Mouse (Mus musculus) embryonic facial prominence, embryonic 12.5 days (tissue): ENCODE measurements around the gene Rnf227. TPM values are rescaled to one million over a fixed set of nuclear protein-coding genes. Genes with fewer than 3 reads are reported as not detected.
"Not testable (repeated sequence)": the region's sequence is repeated elsewhere in the genome, so short reads cannot be mapped to it uniquely, and the experiment has no call there.

Experiments
- ATAC-seq: fragments of 200-750 bp; cut with Nextera tagmentation; 2 replicates; pipeline ENCODE4 v1.8.0; 2017; ENCODE audit not compliant: insufficient number of reproducible peaks, insufficient read depth, low FRiP score, low TSS enrichment
- H3K27ac ChIP-seq: fragments of 300-500 bp; sonication (generic); 2 replicates; pipeline ENCODE4 v1.5.1; 2016; ENCODE audit warnings: mild to moderate bottlenecking
- H3K27me3 ChIP-seq: fragments of 300-500 bp; sonication (generic); 2 replicates; pipeline ENCODE4 v1.6.1; 2016; ENCODE audit warnings: mild to moderate bottlenecking, moderate library complexity
- H3K36me3 ChIP-seq: fragments of 300-500 bp; sonication (generic); 2 replicates; pipeline ENCODE4 v1.6.1; 2016; ENCODE audit warnings: mild to moderate bottlenecking
- H3K4me1 ChIP-seq: fragments of 300-500 bp; sonication (generic); 2 replicates; pipeline ENCODE4 v1.6.1; 2016
- H3K4me2 ChIP-seq: fragments of 300-500 bp; sonication (generic); replicated peaks from 2 replicates; pipeline ENCODE4 v1.6.1; 2016; ENCODE audit warnings: mild to moderate bottlenecking, moderate library complexity
- H3K4me3 ChIP-seq: fragments of 300-500 bp; sonication (generic); 2 replicates; pipeline ENCODE4 v1.5.1; 2016; ENCODE audit warnings: mild to moderate bottlenecking
- H3K9ac ChIP-seq: fragments of 300-500 bp; sonication (generic); 2 replicates; pipeline ENCODE4 v1.6.1; 2016; ENCODE audit warnings: mild to moderate bottlenecking, moderate library complexity
- H3K9me3 ChIP-seq: fragments of 300-500 bp; sonication (generic); 2 replicates; pipeline ENCODE4 v1.6.1; 2016; ENCODE audit warnings: mild to moderate bottlenecking, moderate library complexity
- WGBS: fragments of 180-500 bp; shearing (Covaris S2); methylation state at CpG from one replicate; pipeline ENCODE4 v1.1.7; 2016; 5-methylcytosine and 5-hydroxymethylcytosine counted together
- polyA plus RNA-seq: library from polyadenylated mRNA; unstranded; fragments of >200 nt; fragmentation: Nextera tagmentation; extraction: Ambion mirVana; gene quantifications from 2 replicates; pipeline ENCODE4 v1.2.1, GENCODE M21; 2016

The Rnf227 gene
- polyA plus RNA-seq, result 24.1 and 25.0 TPM in 2 replicates

DNA sequence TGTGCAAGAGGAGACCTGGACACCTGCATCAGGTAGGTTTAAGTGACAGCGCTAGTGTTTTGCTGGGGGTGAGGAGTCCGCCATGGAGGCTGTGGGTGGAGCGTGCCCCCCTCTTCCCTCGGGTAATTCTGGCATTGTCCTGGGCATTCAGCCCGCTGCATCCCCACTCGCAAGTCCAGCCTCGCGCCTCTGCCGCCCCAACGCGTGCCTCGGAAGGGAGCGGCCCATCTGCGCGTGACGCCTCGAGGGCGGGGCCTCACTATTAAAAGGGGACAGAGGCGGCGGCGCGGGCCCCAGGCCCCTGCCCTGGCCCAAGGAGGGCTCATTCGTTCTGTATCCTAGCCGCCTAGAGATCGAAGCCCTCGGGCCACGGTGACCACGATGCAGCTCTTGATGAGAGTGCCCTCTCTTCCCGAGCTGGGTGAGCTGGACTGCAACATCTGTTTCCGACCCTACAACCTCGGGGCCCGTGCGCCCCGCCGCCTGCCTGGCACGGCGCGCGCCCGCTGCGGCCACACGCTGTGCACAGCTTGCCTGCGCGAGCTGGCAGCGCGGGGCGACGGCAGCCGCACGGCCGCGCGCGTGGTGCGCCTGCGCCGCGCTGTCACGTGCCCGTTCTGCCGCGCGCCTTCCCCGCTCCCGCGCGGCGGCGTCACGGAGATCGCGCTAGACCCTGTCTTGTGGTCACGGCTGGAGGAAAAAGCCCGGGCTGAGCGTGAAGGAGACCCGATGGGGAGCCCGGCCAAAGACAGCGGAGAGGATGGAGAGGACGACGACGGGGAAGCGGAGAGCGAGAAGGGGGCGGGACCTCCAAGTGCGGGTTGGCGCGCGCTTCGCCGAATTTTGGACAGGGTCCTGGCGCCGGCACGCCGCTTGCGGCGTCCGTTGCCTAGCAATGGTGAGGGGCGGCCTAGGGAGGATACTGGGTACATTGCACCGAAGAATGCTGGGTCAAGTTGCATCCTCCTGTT, at the start of gene Rnf227:
Gene Rnf227, plus strand, starts transcription at position 301 of the 971 bp plus-strand sequence.
- H3K9me3 ChIP-seq, result peaks cover 6% of the 10 kb centered on the region
- peak within 1 kb of the TSS; percentile 89 for H3K27ac ChIP-seq
- H3K36me3 ChIP-seq, result peaks cover 25% of the 10 kb centered on the region
- WGBS, result 2% methylated on average over 98 of the region's 99 CpGs
- ATAC-seq, result peak; percentile 86
- H3K9ac ChIP-seq, result peak within 1 kb of the TSS; percentile 70
- peak within 1 kb of the TSS; percentile 83 for H3K4me2 ChIP-seq
- H3K27me3 ChIP-seq, result no peaks in the 10 kb centered on the region
- peak within 1 kb of the TSS; percentile 55 for H3K4me3 ChIP-seq
- peaks cover 11% of the 10 kb centered on the region for H3K4me1 ChIP-seq

DNA sequence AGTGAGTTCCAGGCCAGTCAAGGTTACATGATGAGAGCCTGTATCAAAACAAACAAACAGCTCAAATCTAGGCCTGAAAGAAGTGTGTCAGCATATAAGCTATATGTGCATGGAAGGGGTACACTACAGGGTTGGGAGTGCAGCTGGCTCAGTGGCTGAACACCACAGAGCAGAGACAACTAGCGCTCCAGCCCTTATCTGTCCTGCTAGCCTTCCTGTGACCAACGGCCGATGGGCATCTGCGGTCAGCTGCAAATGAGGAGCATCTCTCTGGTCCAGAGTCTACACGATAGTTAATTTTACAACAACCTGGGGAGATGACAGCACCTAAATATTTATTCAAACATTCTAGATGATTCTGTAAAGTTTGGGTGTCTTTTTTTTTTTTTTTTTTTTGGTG, 49.1 kb upstream of the Rnf227 start:
- Histone ChIP-seq H3K9ac (no peak overlapping the region), H3K27ac (no peak overlapping the region), H3K36me3 (no peaks in the 10 kb centered on the region), H3K27me3 (no peaks in the 10 kb centered on the region), H3K4me3 (no peak overlapping the region), H3K4me1 (no peaks in the 10 kb centered on the region), H3K4me2 (no peak overlapping the region), H3K9me3 (no peaks in the 10 kb centered on the region)
- 92% methylated on average over 5 of the region's 5 CpGs for WGBS
- no peak for ATAC-seq

DNA sequence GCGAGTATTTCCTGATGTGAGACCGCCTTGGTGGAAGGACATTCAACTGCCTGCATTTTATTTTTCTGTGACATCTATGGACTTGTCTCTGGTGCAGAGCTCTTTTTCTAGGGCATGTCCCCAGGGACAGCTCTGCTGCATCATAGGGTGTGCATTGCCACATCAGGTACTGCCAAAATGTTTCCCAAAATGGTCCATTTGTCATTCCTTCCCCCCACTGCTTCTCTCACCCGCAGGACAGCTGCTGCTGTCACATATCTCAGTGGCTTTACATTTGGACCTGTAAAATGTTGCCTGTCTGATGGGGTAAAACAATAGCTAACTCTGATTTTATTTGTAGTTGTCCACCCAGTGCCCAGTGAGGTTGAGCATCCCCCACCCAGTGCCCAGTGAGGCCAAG, 45.0 kb upstream of the Rnf227 start:
- peaks cover 20% of the 10 kb centered on the region for H3K36me3 ChIP-seq
- H3K27ac ChIP-seq, result no peak overlapping the region
- H3K4me3 ChIP-seq, result no peak overlapping the region
- H3K9me3 ChIP-seq, result no peaks in the 10 kb centered on the region
- no peaks in the 10 kb centered on the region for H3K4me1 ChIP-seq
- H3K4me2 ChIP-seq, result no peak overlapping the region
- H3K9ac ChIP-seq, result no peak overlapping the region
- ATAC-seq, result no peak
- no peaks in the 10 kb centered on the region for H3K27me3 ChIP-seq
- WGBS, result 94% methylated on average over 3 of the region's 3 CpGs

GRCm38 (mm10) chr11:69297799-69298198, 42.5 kb upstream of the Rnf227 start:
- Histone ChIP-seq H3K27ac (no peak overlapping the region), H3K4me2 (no peak overlapping the region), H3K9me3 (no peaks in the 10 kb centered on the region), H3K27me3 (no peaks in the 10 kb centered on the region), H3K4me1 (no peaks in the 10 kb centered on the region), H3K4me3 (no peak overlapping the region), H3K36me3 (peaks cover 38% of the 10 kb centered on the region), H3K9ac (no peak overlapping the region)
- no peak for ATAC-seq
- WGBS, result 87% methylated on average over 2 of the region's 2 CpGs

DNA sequence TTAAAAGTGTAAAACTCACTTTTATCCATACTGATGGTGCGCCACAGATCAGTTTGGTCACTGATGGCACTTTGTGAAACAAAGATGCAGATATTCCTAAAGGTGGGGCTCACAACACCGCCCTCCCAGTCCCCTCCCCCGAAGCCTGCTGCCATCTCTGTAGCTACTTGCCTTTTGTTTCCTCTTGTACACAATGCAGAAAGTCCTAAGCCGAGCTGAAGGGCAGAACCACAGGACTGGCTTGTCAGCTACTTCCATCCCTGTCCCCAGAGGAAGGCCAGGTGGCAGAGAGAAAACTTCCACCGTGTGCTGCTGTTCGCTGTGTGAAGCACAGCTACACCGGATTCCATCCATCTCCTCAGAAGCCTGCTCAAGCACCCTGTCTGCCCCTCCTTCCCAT, 42.0 kb upstream of the Rnf227 start:
- Histone ChIP-seq H3K9me3 (no peaks in the 10 kb centered on the region), H3K36me3 (peaks cover 42% of the 10 kb centered on the region), H3K9ac (no peak overlapping the region), H3K4me1 (no peaks in the 10 kb centered on the region), H3K4me2 (no peak overlapping the region), H3K4me3 (no peak overlapping the region), H3K27me3 (no peaks in the 10 kb centered on the region), H3K27ac (no peak overlapping the region)
- 81% methylated on average over 7 of the region's 7 CpGs for WGBS
- no peak for ATAC-seq

GRCm38 (mm10) chr11:69302817-69303216, 37.4 kb upstream of the Rnf227 start:
- Histone ChIP-seq H3K27ac (no peak overlapping the region), H3K4me3 (no peak overlapping the region), H3K27me3 (no peaks in the 10 kb centered on the region), H3K9ac (no peak overlapping the region), H3K4me2 (no peak overlapping the region), H3K4me1 (no peaks in the 10 kb centered on the region), H3K36me3 (peaks cover 83% of the 10 kb centered on the region), H3K9me3 (no peaks in the 10 kb centered on the region)
- no peak for ATAC-seq
- WGBS, result 86% methylated on average over 7 of the region's 7 CpGs

- Histone ChIP-seq H3K4me3 (no peak overlapping the region), H3K4me2 (no peak overlapping the region), H3K9ac (no peak overlapping the region), H3K4me1 (no peaks in the 10 kb centered on the region), H3K9me3 (no peaks in the 10 kb centered on the region), H3K27ac (no peak overlapping the region), H3K36me3 (peaks cover 86% of the 10 kb centered on the region), H3K27me3 (no peaks in the 10 kb centered on the region)
- WGBS, result 89% methylated on average over 9 of the region's 9 CpGs
- ATAC-seq, result no peak
These were observed 35.0 kb upstream of the Rnf227 start for GRCm38 (mm10) chr11:69305291-69305690.

- no peak overlapping the region for H3K9ac ChIP-seq
- peaks cover 91% of the 10 kb centered on the region for H3K36me3 ChIP-seq
- H3K4me3 ChIP-seq, result no peak overlapping the region
- 89% methylated on average over 2 of the region's 2 CpGs for WGBS
- H3K4me1 ChIP-seq, result no peaks in the 10 kb centered on the region
- no peaks in the 10 kb centered on the region for H3K9me3 ChIP-seq
- no peaks in the 10 kb centered on the region for H3K27me3 ChIP-seq
- ATAC-seq, result no peak
- no peak overlapping the region for H3K27ac ChIP-seq
- H3K4me2 ChIP-seq, result no peak overlapping the region
These were observed 34.2 kb upstream of the Rnf227 start for GRCm38 (mm10) chr11:69306039-69306438.

- Histone ChIP-seq H3K9me3 (no peaks in the 10 kb centered on the region), H3K4me2 (no peak overlapping the region), H3K27me3 (no peaks in the 10 kb centered on the region), H3K27ac (no peak overlapping the region), H3K4me3 (no peak overlapping the region), H3K4me1 (no peaks in the 10 kb centered on the region), H3K36me3 (peaks cover 76% of the 10 kb centered on the region), H3K9ac (no peak overlapping the region)
- WGBS, result 76% methylated on average over 7 of the region's 7 CpGs
- ATAC-seq, result no peak
These were observed 29.0 kb upstream of the Rnf227 start for GRCm38 (mm10) chr11:69311266-69311665.

DNA sequence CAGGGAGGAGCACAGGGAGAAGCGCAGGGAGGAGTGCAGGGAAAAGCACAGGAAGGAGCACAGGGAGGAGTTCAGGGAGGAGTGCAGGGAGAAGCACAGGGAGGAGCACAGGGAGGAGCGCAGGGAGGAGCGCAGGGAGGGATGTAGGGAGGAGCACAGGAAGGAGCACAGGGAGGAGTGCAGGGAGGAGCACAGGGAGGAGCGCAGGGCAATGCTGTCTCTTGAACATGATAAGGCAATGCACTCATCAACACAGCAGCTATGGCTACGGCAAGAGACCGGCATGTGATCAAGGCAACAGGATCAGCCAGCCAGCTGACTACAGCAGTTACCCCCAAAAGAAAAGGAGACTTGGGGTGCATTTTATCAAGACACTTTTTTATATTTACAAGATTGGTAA, 23.9 kb upstream of the Rnf227 start:
- H3K36me3 ChIP-seq, result peaks cover 63% of the 10 kb centered on the region
- H3K9me3 ChIP-seq, result no peaks in the 10 kb centered on the region
- no peaks in the 10 kb centered on the region for H3K4me1 ChIP-seq
- no peak overlapping the region for H3K27ac ChIP-seq
- H3K4me2 ChIP-seq, result no peak overlapping the region
- WGBS, result 98% methylated on average over 6 of the region's 6 CpGs
- no peaks in the 10 kb centered on the region for H3K27me3 ChIP-seq
- no peak for ATAC-seq
- no peak overlapping the region for H3K9ac ChIP-seq
- no peak overlapping the region for H3K4me3 ChIP-seq

DNA sequence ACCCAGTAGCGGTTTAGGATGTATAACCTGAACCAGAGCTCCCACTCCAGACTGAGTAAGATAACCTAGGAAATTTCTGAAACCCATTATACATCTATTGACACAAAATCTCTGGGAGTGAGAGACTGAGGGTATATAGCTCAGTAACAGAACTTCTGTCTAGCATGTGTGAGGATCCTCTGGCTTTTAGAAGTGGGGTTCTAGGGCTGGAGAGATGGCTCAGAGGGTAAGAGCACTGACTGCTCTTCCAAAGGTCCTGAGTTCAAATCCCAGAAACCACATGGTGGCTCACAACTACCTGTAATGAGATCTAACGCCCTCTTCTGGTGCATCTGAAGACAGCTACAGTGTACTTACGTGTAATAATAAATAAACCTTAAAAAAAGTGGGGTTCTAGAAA, 22.3 kb upstream of the Rnf227 start:
- not testable (repeated sequence) for H3K9ac ChIP-seq, H3K4me2 ChIP-seq, H3K4me3 ChIP-seq, H3K27me3 ChIP-seq, H3K27ac ChIP-seq, ATAC-seq, H3K9me3 ChIP-seq
- Histone ChIP-seq H3K4me1 (peaks cover 15% of the 10 kb centered on the region), H3K36me3 (peaks cover 63% of the 10 kb centered on the region)
- 89% methylated on average over 3 of the region's 3 CpGs for WGBS

DNA sequence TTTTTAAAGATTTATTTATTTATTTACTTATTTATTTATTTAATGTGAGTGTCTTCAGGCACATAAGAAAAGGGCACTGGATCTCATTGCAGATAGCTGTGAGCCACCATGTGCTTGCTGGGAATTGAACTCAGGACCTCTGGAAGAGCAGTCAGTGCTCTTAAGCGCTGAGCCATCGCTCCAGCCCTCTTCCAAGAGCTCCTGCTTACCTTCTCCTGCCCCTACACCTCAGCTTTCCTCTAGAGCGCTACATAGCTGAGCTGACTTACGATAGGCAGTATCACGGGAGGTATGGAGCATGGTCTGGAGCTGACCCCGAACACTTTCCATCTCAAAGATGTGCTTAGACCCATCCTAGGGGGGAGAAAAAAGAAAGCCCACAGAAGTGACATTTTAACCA, 18.7 kb upstream of the Rnf227 start:
- Histone ChIP-seq H3K27me3 (peaks cover 2% of the 10 kb centered on the region), H3K9ac (peak overlapping the region; percentile 27; the same call in 1 of the 2 replicates), H3K9me3 (no peaks in the 10 kb centered on the region), H3K4me1 (peaks cover 31% of the 10 kb centered on the region), H3K36me3 (peaks cover 32% of the 10 kb centered on the region), H3K27ac (no peak overlapping the region), H3K4me3 (no peak overlapping the region), H3K4me2 (peak overlapping the region; percentile 90)
- WGBS, result 93% methylated on average over 6 of the region's 6 CpGs
- ATAC-seq, result no peak
